Mouse (Mus musculus) testis, adult 2 months (tissue): ENCODE results near the gene E2f3. TPM values are rescaled to one million over a fixed set of nuclear protein-coding genes. Genes with fewer than 3 reads are reported as not detected.

Experiments
- H3K27ac ChIP-seq: fragments of 200-500 bp; 2 replicates; pipeline ENCODE4 v1.5.1; 2012; ENCODE audit warnings: low read depth, low read length; ENCODE audit not compliant: control insufficient read depth, insufficient read depth
- H3K27me3 ChIP-seq: fragments of 200-500 bp; 2 replicates; pipeline ENCODE4 v1.6.1; 2012; ENCODE audit warnings: mild to moderate bottlenecking, low read length, moderate library complexity; ENCODE audit not compliant: control insufficient read depth, insufficient read depth
- H3K36me3 ChIP-seq: fragments of 200-500 bp; 2 replicates; pipeline ENCODE4 v1.6.1; 2012; ENCODE audit warnings: mild to moderate bottlenecking, low read length; ENCODE audit not compliant: control insufficient read depth, insufficient read depth
- H3K4me1 ChIP-seq: fragments of 200-500 bp; 2 replicates; pipeline ENCODE4 v1.6.1; 2012; ENCODE audit warnings: low read length; ENCODE audit not compliant: control insufficient read depth, insufficient read depth
- H3K4me3 ChIP-seq: fragments of 200-500 bp; 2 replicates; pipeline ENCODE4 v1.5.1; 2012; ENCODE audit warnings: low read depth, mild to moderate bottlenecking, low read length, moderate library complexity, mixed read lengths; ENCODE audit not compliant: control insufficient read depth
- CTCF ChIP-seq: fragments of 200-500 bp; IDR thresholded peaks from 2 replicates; pipeline ENCODE4 v1.5.1; 2012; ENCODE audit warnings: low read depth, mild to moderate bottlenecking, inconsistent platforms, low read length, moderate library complexity; ENCODE audit not compliant: control insufficient read depth, insufficient read depth, insufficient replicate concordance
- POLR2A ChIP-seq: fragments of 200-500 bp; IDR thresholded peaks from 2 replicates; pipeline ENCODE4 v1.6.1; 2012; ENCODE audit warnings: low read depth, mild to moderate bottlenecking, inconsistent platforms, low read length, moderate library complexity; ENCODE audit not compliant: control insufficient read depth
- polyA plus RNA-seq: library from polyadenylated mRNA; depleted of rRNA; stranded (reverse); fragments of >200 nt; gene quantifications from 2 replicates; pipeline ENCODE4 v1.2.3, GENCODE M21; 2012; rRNA removed

E2f3 gene
- polyA plus RNA-seq, 1 experiment = 1.1 TPM

DNA sequence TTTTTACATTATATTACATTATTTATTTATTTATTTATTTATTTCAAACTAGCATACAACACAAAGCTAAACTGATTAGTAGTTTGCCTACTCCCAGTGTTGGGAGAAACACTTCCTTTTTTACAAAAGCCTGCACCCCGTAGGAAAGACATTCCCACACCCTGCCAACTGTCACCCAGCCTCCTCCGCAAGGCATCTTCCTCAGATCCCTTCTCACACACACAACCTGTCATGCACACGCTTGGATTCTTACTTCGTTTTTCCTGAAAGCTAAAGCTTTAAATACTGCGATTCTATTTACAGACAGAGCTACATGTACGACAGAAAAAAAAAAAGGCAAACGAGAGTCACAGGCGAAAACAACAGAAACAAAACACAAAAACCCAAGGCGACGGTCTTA lies 79.1 kb downstream of the E2f3 start:
- Histone ChIP-seq H3K27ac (no peak overlapping the region), H3K4me3 (no peak overlapping the region), H3K4me1 (no peaks in the 10 kb centered on the region), H3K27me3 (no peaks in the 10 kb centered on the region), H3K36me3 (no peaks in the 10 kb centered on the region)
- TF ChIP-seq POLR2A (no peak), CTCF (no peak)

GRCm38 (mm10) chr13:29903341-29903740 lies 82.5 kb downstream of the E2f3 start:
- Histone ChIP-seq H3K36me3 (no peaks in the 10 kb centered on the region), H3K4me3 (no peak overlapping the region), H3K27ac (no peak overlapping the region), H3K4me1 (no peaks in the 10 kb centered on the region), H3K27me3 (no peaks in the 10 kb centered on the region)
- TF ChIP-seq POLR2A (no peak), CTCF (no peak)

GRCm38 (mm10) chr13:29902676-29903075 lies 83.2 kb downstream of the E2f3 start:
- no peak overlapping the region for H3K27ac ChIP-seq
- no peak for TF ChIP-seq POLR2A
- no peak for TF ChIP-seq CTCF
- no peaks in the 10 kb centered on the region for H3K4me1 ChIP-seq
- no peaks in the 10 kb centered on the region for H3K27me3 ChIP-seq
- no peaks in the 10 kb centered on the region for H3K36me3 ChIP-seq
- H3K4me3 ChIP-seq = no peak overlapping the region

- Histone ChIP-seq H3K27me3 (no peaks in the 10 kb centered on the region), H3K27ac (no peak overlapping the region), H3K4me1 (no peaks in the 10 kb centered on the region), H3K36me3 (no peaks in the 10 kb centered on the region), H3K4me3 (no peak overlapping the region)
- no peak for TF ChIP-seq POLR2A
- no peak for TF ChIP-seq CTCF
These were observed 84.2 kb downstream of the E2f3 start for GRCm38 (mm10) chr13:29901641-29902040.

GRCm38 (mm10) chr13:29866780-29867179 lies 119.1 kb downstream of the E2f3 start:
- TF ChIP-seq CTCF (no peak), POLR2A (no peak)
- no peak overlapping the region for H3K4me3 ChIP-seq
- H3K36me3 ChIP-seq = no peaks in the 10 kb centered on the region
- no peaks in the 10 kb centered on the region for H3K27me3 ChIP-seq
- no peak overlapping the region for H3K27ac ChIP-seq
- no peaks in the 10 kb centered on the region for H3K4me1 ChIP-seq

GRCm38 (mm10) chr13:29864331-29864730 lies 121.5 kb downstream of the E2f3 start:
- H3K36me3 ChIP-seq = no peaks in the 10 kb centered on the region
- no peaks in the 10 kb centered on the region for H3K4me1 ChIP-seq
- TF ChIP-seq CTCF (no peak), POLR2A (no peak)
- H3K4me3 ChIP-seq = no peak overlapping the region
- H3K27me3 ChIP-seq = no peaks in the 10 kb centered on the region
- no peak overlapping the region for H3K27ac ChIP-seq

GRCm38 (mm10) chr13:29860087-29860486 lies 125.8 kb downstream of the E2f3 start:
- no peak for TF ChIP-seq POLR2A
- TF ChIP-seq CTCF = no peak
- Histone ChIP-seq H3K4me1 (no peaks in the 10 kb centered on the region), H3K4me3 (no peak overlapping the region), H3K27ac (no peak overlapping the region), H3K36me3 (no peaks in the 10 kb centered on the region), H3K27me3 (no peaks in the 10 kb centered on the region)

DNA sequence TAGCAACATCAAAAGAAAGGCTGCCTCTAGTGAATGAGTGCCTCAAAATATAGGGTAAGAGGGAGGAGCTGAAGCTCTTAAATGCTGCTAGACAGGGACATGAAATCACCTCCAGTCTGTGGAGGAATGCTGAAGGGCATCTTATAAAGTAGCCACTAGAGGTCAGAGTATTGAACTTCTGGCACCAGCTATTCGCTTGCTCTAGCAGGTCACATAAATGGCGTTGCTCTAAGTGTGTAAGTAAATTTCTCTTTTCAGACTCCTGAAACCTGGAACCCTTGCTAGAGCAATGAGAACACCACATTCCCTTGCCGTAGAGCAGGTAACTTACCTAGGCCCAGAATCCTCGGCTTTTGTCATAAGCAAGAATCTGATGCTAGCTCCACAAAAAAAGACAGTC lies 128.4 kb downstream of the E2f3 start:
- H3K4me3 ChIP-seq = no peak overlapping the region
- no peaks in the 10 kb centered on the region for H3K27me3 ChIP-seq
- no peaks in the 10 kb centered on the region for H3K4me1 ChIP-seq
- no peaks in the 10 kb centered on the region for H3K36me3 ChIP-seq
- TF ChIP-seq POLR2A (no peak), CTCF (no peak)
- H3K27ac ChIP-seq = no peak overlapping the region

Other genes starting within 250 kb of the E2f3 start
- 11.7 and 14.3 TPM in 2 replicates for gene Cdkal1, start 130.4 kb downstream of the E2f3 start, polyA plus RNA-seq
- 0.44 and 1.9 TPM in 2 replicates for gene Mboat1, start 150.4 kb upstream of the E2f3 start, polyA plus RNA-seq